Mouse (Mus musculus) retina, embryonic 14.5 days (tissue): ENCODE data around the gene Ttl.

ENCODE experiments used
- DNase-seq: peaks from one replicate; pipeline ENCODE4 v3.0.0-alpha.2; 2015; ENCODE audit warnings: low spot score

Ttl gene

GRCm38 (mm10) chr2:129084959-129085358, 19.2 kb downstream of the Ttl start:
- peak; percentile 77 for DNase-seq

- no peak for DNase-seq
Measured at GRCm38 (mm10) chr2:129087520-129087919, 21.8 kb downstream of the Ttl start.

- no peak for DNase-seq
Measured at GRCm38 (mm10) chr2:129090370-129090769, 24.6 kb downstream of the Ttl start.

- DNase-seq: no peak
Measured at GRCm38 (mm10) chr2:129092810-129093209, 27.1 kb downstream of the Ttl start.

- no peak for DNase-seq
Measured at GRCm38 (mm10) chr2:129093926-129094724, 28.4 kb downstream of the Ttl start.

- DNase-seq: peak; percentile 94
Measured at GRCm38 (mm10) chr2:129100784-129101310, 35.1 kb downstream of the Ttl start, which contains the start of gene Polr1b. Gene Polr1b, plus strand, starts transcription at chr2:129100995.

- no peak for DNase-seq
Measured at GRCm38 (mm10) chr2:129112924-129113323, 47.2 kb downstream of the Ttl start.

GRCm38 (mm10) chr2:129115706-129116367, 50.1 kb downstream of the Ttl start:
- DNase-seq: no peak

- DNase-seq: no peak
Measured at GRCm38 (mm10) chr2:129116368-129116739, 50.6 kb downstream of the Ttl start.

GRCm38 (mm10) chr2:129118061-129118460, 52.3 kb downstream of the Ttl start:
- DNase-seq: no peak

GRCm38 (mm10) chr2:129121986-129122385, 56.2 kb downstream of the Ttl start:
- no peak for DNase-seq

GRCm38 (mm10) chr2:129129412-129129929, 63.7 kb downstream of the Ttl start, which contains the start of gene Chchd5:
Gene Chchd5, plus strand, starts transcription at chr2:129129700.
- DNase-seq: peak; percentile 97

GRCm38 (mm10) chr2:129129987-129130545, 64.3 kb downstream of the Ttl start:
- no peak for DNase-seq

GRCm38 (mm10) chr2:129130776-129131175, 65.0 kb downstream of the Ttl start:
- no peak for DNase-seq

- DNase-seq: peak; percentile 7
Measured at GRCm38 (mm10) chr2:129132231-129132630, 66.5 kb downstream of the Ttl start.

- DNase-seq: no peak
Measured at GRCm38 (mm10) chr2:129133006-129133805, 67.5 kb downstream of the Ttl start.

GRCm38 (mm10) chr2:129139906-129140305, 74.2 kb downstream of the Ttl start:
- DNase-seq: peak; percentile 2
